Mouse (Mus musculus) midbrain, embryonic 10.5 days (tissue): Measurements from ENCODE around the gene Brpf1. TPM values are rescaled to one million over a fixed set of nuclear protein-coding genes. Genes with fewer than 3 reads are reported as not detected.

Experiments used
- DNase-seq: peaks from one replicate; pipeline ENCODE4 v3.0.0-alpha.2; 2017; ENCODE audit warnings: low spot score
- H3K27ac ChIP-seq: fragments of 300-500 bp; sonication (generic); replicated peaks from 2 replicates; pipeline ENCODE4 v1.5.1; 2016; ENCODE audit warnings: mild to moderate bottlenecking
- H3K27me3 ChIP-seq: fragments of 300-500 bp; sonication (generic); 2 replicates; pipeline ENCODE4 v1.6.1; 2016; ENCODE audit warnings: low read depth, mild to moderate bottlenecking; ENCODE audit not compliant: poor library complexity, severe bottlenecking
- H3K36me3 ChIP-seq: fragments of 300-500 bp; sonication (generic); 2 replicates; pipeline ENCODE4 v1.6.1; 2016; ENCODE audit warnings: mild to moderate bottlenecking, moderate library complexity
- H3K4me1 ChIP-seq: fragments of 300-500 bp; sonication (generic); 2 replicates; pipeline ENCODE4 v1.6.1; 2016
- H3K4me3 ChIP-seq: fragments of 300-500 bp; sonication (generic); 2 replicates; pipeline ENCODE4 v1.5.1; 2016; ENCODE audit warnings: mild to moderate bottlenecking, moderate library complexity
- H3K9me3 ChIP-seq: fragments of 300-500 bp; sonication (generic); replicated peaks from 2 replicates; pipeline ENCODE4 v1.6.1; 2016; ENCODE audit warnings: mild to moderate bottlenecking
- WGBS: fragments of 180-500 bp; shearing (Covaris S2); methylation state at CpG from one replicate; pipeline ENCODE4 v1.1.7; 2016; 5-methylcytosine and 5-hydroxymethylcytosine counted together
- polyA plus RNA-seq: library from polyadenylated mRNA; unstranded; fragments of >200 nt; fragmentation: Nextera tagmentation; extraction: Ambion mirVana; gene quantifications from 2 replicates; pipeline ENCODE4 v1.2.1, GENCODE M21; 2016

Gene Brpf1
- polyA plus RNA-seq, 1 experiment from 2014 or later = 22.4 TPM

- H3K4me3 ChIP-seq = no peak overlapping the region
- H3K9me3 ChIP-seq = no peaks in the 10 kb centered on the region
- H3K27ac ChIP-seq = no peak overlapping the region
- H3K27me3 ChIP-seq = peaks cover 48% of the 10 kb centered on the region
- DNase-seq = no peak
- 75% methylated on average over 1 of the region's 1 CpGs for WGBS
- no peaks in the 10 kb centered on the region for H3K36me3 ChIP-seq
- H3K4me1 ChIP-seq = peaks cover 33% of the 10 kb centered on the region
Measured at GRCm38 (mm10) chr6:113286316-113286715, 20.6 kb upstream of the Brpf1 start.

DNA sequence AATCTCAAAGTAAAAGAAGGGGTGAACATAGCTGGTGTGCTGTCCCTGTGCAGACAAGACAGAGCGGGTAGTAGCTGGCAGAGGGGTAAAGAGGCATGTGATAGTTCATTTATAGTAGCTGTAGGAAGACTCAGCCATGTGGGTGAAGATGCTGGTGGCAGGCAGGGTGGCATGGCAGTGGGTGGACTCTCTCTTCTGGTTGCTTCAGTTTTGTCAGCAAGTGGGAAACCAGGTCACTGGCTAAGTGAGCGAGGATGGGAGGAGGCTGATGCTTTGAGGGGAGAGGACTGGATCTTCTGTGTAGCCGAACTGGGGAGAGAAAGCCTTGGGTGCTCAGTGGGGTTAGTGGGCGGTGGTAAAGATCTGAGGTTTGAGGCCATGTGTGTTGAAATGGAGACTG is 19.7 kb upstream of the Brpf1 start:
- H3K27me3 ChIP-seq = peaks cover 39% of the 10 kb centered on the region
- no peaks in the 10 kb centered on the region for H3K9me3 ChIP-seq
- H3K4me1 ChIP-seq = peaks cover 26% of the 10 kb centered on the region
- H3K4me3 ChIP-seq = no peak overlapping the region
- 77% methylated on average over 4 of the region's 4 CpGs for WGBS
- no peak overlapping the region for H3K27ac ChIP-seq
- no peak for DNase-seq
- no peaks in the 10 kb centered on the region for H3K36me3 ChIP-seq

DNA sequence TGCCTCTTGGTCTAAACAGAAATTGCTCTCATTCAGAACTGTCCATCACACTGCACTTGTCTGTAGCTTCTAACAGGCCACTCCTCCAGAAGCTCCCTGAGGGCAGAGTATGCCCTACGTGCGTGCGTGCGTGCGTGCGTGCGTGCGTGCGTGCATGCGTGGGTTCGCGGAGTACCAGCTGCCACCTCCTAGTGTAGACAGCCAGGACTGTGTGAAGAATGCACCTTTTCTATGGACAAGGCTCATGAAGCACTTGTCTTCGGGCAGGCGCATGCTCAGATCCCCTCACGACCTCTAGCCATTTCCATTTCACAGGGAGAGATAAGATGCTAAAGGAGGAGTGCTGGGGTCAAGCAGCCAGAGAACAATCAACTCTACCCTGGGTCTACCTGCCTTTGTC is 17.6 kb upstream of the Brpf1 start:
- Histone ChIP-seq H3K36me3 (no peaks in the 10 kb centered on the region), H3K9me3 (no peaks in the 10 kb centered on the region), H3K4me3 (no peak overlapping the region), H3K27me3 (peaks cover 18% of the 10 kb centered on the region), H3K4me1 (peaks cover 5% of the 10 kb centered on the region), H3K27ac (no peak overlapping the region)
- WGBS = 92% methylated on average over 15 of the region's 15 CpGs
- DNase-seq = no peak

GRCm38 (mm10) chr6:113290346-113290745 is 16.6 kb upstream of the Brpf1 start:
- Histone ChIP-seq H3K36me3 (no peaks in the 10 kb centered on the region), H3K27ac (no peak overlapping the region), H3K4me1 (peaks cover 4% of the 10 kb centered on the region; the same call in 1 of the 2 replicates), H3K9me3 (no peaks in the 10 kb centered on the region), H3K4me3 (no peak overlapping the region), H3K27me3 (peaks cover 8% of the 10 kb centered on the region)
- 68% methylated on average over 6 of the region's 6 CpGs for WGBS
- no peak for DNase-seq

GRCm38 (mm10) chr6:113292938-113293337 is 14.0 kb upstream of the Brpf1 start:
- Histone ChIP-seq H3K4me1 (peaks cover 4% of the 10 kb centered on the region; the same call in 1 of the 2 replicates), H3K4me3 (no peak overlapping the region), H3K27me3 (no peaks in the 10 kb centered on the region), H3K9me3 (no peaks in the 10 kb centered on the region), H3K36me3 (no peaks in the 10 kb centered on the region), H3K27ac (no peak overlapping the region)
- WGBS = 77% methylated on average over 5 of the region's 5 CpGs
- DNase-seq = no peak

DNA sequence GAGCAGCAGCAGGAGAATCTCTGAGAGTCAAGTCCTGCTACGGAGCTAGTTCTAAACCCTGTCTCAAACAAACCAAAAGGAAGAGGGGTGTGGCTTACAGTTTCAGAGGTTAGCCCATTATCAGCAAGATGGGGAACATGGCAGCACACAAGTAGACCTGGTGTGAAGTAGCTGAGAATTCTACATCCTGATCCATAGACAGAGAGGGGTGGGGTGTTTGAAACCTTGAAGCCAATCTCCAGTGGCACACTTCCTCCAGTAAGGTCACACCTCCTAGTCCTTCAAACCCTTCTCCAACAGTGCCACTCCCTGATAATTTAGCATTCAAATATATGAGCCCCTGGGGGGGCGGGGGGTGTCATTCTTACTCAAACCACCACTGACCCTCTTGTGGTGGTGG is 10.9 kb upstream of the Brpf1 start:
- Histone ChIP-seq H3K4me3 (no peak overlapping the region), H3K36me3 (no peaks in the 10 kb centered on the region), H3K27me3 (no peaks in the 10 kb centered on the region), H3K4me1 (no peaks in the 10 kb centered on the region), H3K9me3 (no peaks in the 10 kb centered on the region), H3K27ac (no peak overlapping the region)
- DNase-seq = no peak
- 75% methylated on average over 2 of the region's 2 CpGs for WGBS

DNA sequence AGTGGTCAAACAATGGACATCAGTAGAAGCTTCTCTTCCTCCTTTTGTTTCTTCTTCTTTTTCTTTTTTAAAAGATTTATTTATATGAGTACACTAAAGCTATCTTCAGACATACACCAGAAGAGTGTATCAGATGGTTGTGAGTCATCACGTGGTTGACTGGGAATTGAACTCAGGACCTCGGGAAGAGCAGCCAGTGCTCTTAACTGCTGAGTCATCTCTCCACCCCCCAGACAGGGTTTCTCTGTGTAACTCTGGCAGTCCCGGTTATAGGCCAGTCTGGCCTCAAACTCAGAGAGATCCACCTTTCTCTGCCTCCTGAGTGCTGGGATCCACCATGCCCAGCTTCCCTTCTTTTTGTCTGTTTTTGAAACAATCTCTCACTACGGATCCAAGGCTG is 10.3 kb upstream of the Brpf1 start:
- 83% methylated on average over 4 of the region's 4 CpGs for WGBS
- no peaks in the 10 kb centered on the region for H3K4me1 ChIP-seq
- no peaks in the 10 kb centered on the region for H3K36me3 ChIP-seq
- no peak for DNase-seq
- no peak overlapping the region for H3K4me3 ChIP-seq
- H3K9me3 ChIP-seq = no peaks in the 10 kb centered on the region
- H3K27me3 ChIP-seq = no peaks in the 10 kb centered on the region
- no peak overlapping the region for H3K27ac ChIP-seq

GRCm38 (mm10) chr6:113301350-113301749 is 5.6 kb upstream of the Brpf1 start:
- Histone ChIP-seq H3K9me3 (no peaks in the 10 kb centered on the region), H3K36me3 (no peaks in the 10 kb centered on the region), H3K27ac (no peak overlapping the region), H3K4me1 (peaks cover 9% of the 10 kb centered on the region), H3K4me3 (no peak overlapping the region), H3K27me3 (no peaks in the 10 kb centered on the region)
- 84% methylated on average over 5 of the region's 5 CpGs for WGBS
- DNase-seq = no peak

- DNase-seq = no peak
- Histone ChIP-seq H3K9me3 (no peaks in the 10 kb centered on the region), H3K27me3 (no peaks in the 10 kb centered on the region), H3K4me3 (no peak overlapping the region), H3K27ac (no peak overlapping the region), H3K4me1 (peaks cover 11% of the 10 kb centered on the region), H3K36me3 (no peaks in the 10 kb centered on the region)
- WGBS = 29% methylated on average over 3 of the region's 3 CpGs
Measured at GRCm38 (mm10) chr6:113302258-113302657, 4.7 kb upstream of the Brpf1 start.

- Histone ChIP-seq H3K4me1 (peaks cover 36% of the 10 kb centered on the region), H3K4me3 (peak overlapping the region; percentile 99), H3K36me3 (peaks cover 24% of the 10 kb centered on the region), H3K27me3 (no peaks in the 10 kb centered on the region), H3K27ac (peak overlapping the region; percentile 98), H3K9me3 (no peaks in the 10 kb centered on the region)
- WGBS = under 1% methylated on average over 50 of the region's 50 CpGs
- peak; percentile 100 for DNase-seq
Measured at GRCm38 (mm10) chr6:113306322-113306985, 483 bp upstream of the Brpf1 start.

DNA sequence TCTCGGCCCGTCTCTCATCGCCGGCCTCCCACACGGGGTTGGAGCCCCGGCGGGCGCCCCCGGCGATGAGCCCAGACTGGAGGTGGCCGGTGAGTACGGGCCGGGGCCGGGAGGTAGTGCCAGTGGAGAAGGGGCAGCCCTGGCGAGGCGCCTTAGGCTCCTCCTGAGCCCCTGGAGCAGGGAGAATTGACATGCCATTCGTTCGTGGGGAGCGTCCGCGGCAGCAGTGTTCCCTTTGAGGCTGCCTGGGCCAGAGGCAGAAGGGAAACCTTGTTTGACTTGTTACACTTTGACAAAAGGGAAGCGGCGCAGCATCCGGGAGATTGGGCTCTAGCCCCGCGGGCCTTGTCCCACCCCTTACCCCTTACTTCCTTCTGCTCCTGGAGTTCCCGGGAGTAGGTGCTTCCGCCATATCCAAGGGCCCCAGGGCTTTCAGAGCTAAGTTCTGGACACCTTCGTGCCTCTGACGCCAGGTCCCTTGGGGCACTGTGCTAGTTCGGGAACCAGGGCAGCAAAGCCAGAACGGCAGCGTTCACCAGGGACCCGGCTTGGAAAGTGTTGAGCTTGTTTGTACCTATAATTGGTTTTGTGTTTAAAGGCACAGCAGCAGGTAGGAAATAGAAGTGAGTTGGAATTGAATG is 664 bp downstream of the Brpf1 start:
- Histone ChIP-seq H3K4me3 (peak overlapping the region; percentile 99), H3K27me3 (no peaks in the 10 kb centered on the region), H3K27ac (peak overlapping the region; percentile 98), H3K9me3 (no peaks in the 10 kb centered on the region), H3K36me3 (peaks cover 36% of the 10 kb centered on the region), H3K4me1 (peaks cover 36% of the 10 kb centered on the region)
- peak; percentile 41 for DNase-seq
- under 1% methylated on average over 34 of the region's 34 CpGs for WGBS

DNA sequence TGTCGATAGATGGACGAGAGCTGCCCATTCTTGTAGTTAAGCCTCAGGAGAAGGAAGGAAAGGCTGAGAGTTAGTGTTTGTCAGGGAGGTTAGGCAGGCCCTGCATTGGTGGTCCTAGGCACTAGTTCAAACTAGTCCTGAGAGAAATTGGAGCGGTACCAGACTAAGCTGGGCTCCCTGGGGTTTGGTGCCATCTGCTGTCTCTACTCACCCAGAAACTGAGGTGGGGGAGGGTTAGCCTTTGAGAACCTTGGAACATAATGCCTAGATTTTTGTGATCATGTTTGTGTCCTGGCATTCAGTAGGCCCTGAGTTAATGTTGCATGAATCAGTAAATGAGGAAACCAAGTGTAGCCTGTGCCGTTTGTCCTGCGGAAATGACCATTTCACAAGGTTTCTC is 1.2 kb downstream of the Brpf1 start:
- peaks cover 36% of the 10 kb centered on the region for H3K4me1 ChIP-seq
- no peak for DNase-seq
- no peaks in the 10 kb centered on the region for H3K27me3 ChIP-seq
- 44% methylated on average over 5 of the region's 5 CpGs for WGBS
- H3K36me3 ChIP-seq = peaks cover 41% of the 10 kb centered on the region
- peak overlapping the region; percentile 98 for H3K27ac ChIP-seq
- H3K9me3 ChIP-seq = no peaks in the 10 kb centered on the region
- H3K4me3 ChIP-seq = peak overlapping the region; percentile 99

DNA sequence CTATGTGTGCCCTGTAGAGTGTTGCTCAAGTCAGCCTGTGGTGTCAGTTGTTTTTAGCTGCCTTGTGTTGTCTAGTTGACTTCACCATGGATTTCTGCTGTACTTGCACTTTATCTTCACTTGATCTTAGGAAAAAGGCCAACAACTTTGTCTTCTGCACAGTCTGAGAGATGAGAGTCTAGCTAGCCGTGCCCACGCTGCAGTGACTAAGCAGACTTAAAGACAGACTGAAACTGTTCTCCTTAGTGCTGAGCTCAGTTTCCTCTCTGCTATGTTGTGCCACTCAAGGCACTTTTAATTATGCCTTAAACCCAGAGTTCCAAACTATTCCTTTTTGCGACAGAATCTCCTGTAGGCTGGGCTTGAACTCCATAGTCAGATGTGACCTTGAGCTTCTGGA is 9.0 kb downstream of the Brpf1 start:
- 97% methylated on average over 3 of the region's 3 CpGs for WGBS
- Histone ChIP-seq H3K36me3 (peaks cover 100% of the 10 kb centered on the region), H3K27ac (no peak overlapping the region), H3K4me3 (no peak overlapping the region), H3K4me1 (no peaks in the 10 kb centered on the region), H3K27me3 (no peaks in the 10 kb centered on the region), H3K9me3 (no peaks in the 10 kb centered on the region)
- no peak for DNase-seq
